In genomic region chr12:98246835-98247234, GRCm38 (mm10) we compare ENCODE assay signal across 14 mouse cellular contexts. TPM values are rescaled to one million over a fixed set of nuclear protein-coding genes. Genes with fewer than 3 reads are reported as not detected.
A peak's percentile ranks its signal among the peaks of the same experiment; 100 is the strongest.
DNase-seq lines count a peak whose midpoint lies in the region; ATAC-seq lines count a peak whose summit lies in the region.
"Had no signal": no experiment of that assay in that cellular context is flagged by ENCODE, and none has a peak within 500 bp of the region (broad histone marks: within the 10 kb centered on the region; RNA-seq: fewer than 3 reads in every experiment).

No protein-coding gene starts in this region.

- DNase-seq in T-cell, adult 2 months (ENCODE audit: low spot score): peak; percentile 81
- DNase-seq in thymus, postnatal 14 days: peak; percentile 68
- DNase-seq in testis, postnatal 14 days (ENCODE audit: low spot score): no peak
- DNase-seq in cerebellum, adult 9-10 months: no peak
- no peak for DNase-seq in layer of hippocampus, adult 9-10 months (ENCODE audit: low spot score)
- DNase-seq: cerebellum, postnatal 25 days; heart, postnatal 36 days; liver, embryonic 13.5 days had no signal

- peak; percentile 96 for ATAC-seq in CD4-positive, CD25-positive, alpha-beta regulatory T cell, adult 4 months
- ATAC-seq in inflammation-experienced regulatory T-cells, adult 6 months: peak; percentile 97
- ATAC-seq: forebrain, embryonic 13.5 days; hindbrain, postnatal 0 days; midbrain, embryonic 15.5 days; Patski had no signal

RNA-seq across cellular contexts. Expression of gene Galc, which starts 12.4 kb away (rescaled TPM):
- polyA plus RNA-seq in CD4-positive, CD25-positive, alpha-beta regulatory T cell, adult 4 months (2017; shearing (Covaris generic)): 1 to 10 TPM; 2.4 to 3.3 TPM
- polyA plus RNA-seq in inflammation-experienced regulatory T-cells, adult 6 months (2017; shearing (Covaris generic)): 1 to 10 TPM; 2.1 to 3.3 (median 2.5) TPM

RNA-seq across cellular contexts. Expression of gene Gpr65, which starts 21.6 kb away (rescaled TPM):
- polyA plus RNA-seq in CD4-positive, CD25-positive, alpha-beta regulatory T cell, adult 4 months (2017; shearing (Covaris generic)): 10 to 100 TPM; 55.8 to 64.6 TPM
- polyA plus RNA-seq in inflammation-experienced regulatory T-cells, adult 6 months (2017; shearing (Covaris generic)): 10 to 100 TPM; 54.3 to 60.4 (median 55.9) TPM
- polyA plus RNA-seq: Patski had no signal

Comparison
In these comparisons a context has a peak if more than half of its experiments do, and no peak if none do; other contexts are left out.
1. DNase-seq: peak in T-cell, adult 2 months (single experiment) and thymus, postnatal 14 days (single experiment); none in testis, postnatal 14 days (single experiment), cerebellum, adult 9-10 months (single experiment) and layer of hippocampus, adult 9-10 months (single experiment).